Mouse (Mus musculus) stomach, embryonic 15.5 days (tissue): Measurements from ENCODE around the gene Ehd1. TPM values are rescaled to one million over a fixed set of nuclear protein-coding genes. Genes with fewer than 3 reads are reported as not detected.
A peak's percentile ranks its signal among the peaks of the same experiment; 100 is the strongest.

ENCODE experiments used
- ATAC-seq: fragments of 200-750 bp; cut with Nextera tagmentation; 2 replicates; pipeline ENCODE4 v1.8.0; 2017; ENCODE audit warnings: low read depth, moderate number of reproducible peaks, moderate TSS enrichment; ENCODE audit not compliant: insufficient read depth, low FRiP score
- H3K27ac ChIP-seq: fragments of 300-500 bp; sonication (generic); 2 replicates; pipeline ENCODE4 v1.5.1; 2015; ENCODE audit warnings: mild to moderate bottlenecking, inconsistent platforms
- H3K27me3 ChIP-seq: fragments of 300-500 bp; sonication (generic); replicated peaks from 2 replicates; pipeline ENCODE4 v1.6.1; 2015; ENCODE audit warnings: inconsistent platforms
- H3K36me3 ChIP-seq: fragments of 300-500 bp; sonication (generic); 2 replicates; pipeline ENCODE4 v1.6.1; 2015; ENCODE audit warnings: inconsistent platforms
- H3K4me1 ChIP-seq: fragments of 300-500 bp; sonication (generic); 2 replicates; pipeline ENCODE4 v1.6.1; 2015; ENCODE audit warnings: inconsistent platforms
- H3K4me2 ChIP-seq: fragments of 300-500 bp; sonication (generic); 2 replicates; pipeline ENCODE4 v1.6.1; 2015; ENCODE audit warnings: mild to moderate bottlenecking, inconsistent platforms
- H3K4me3 ChIP-seq: fragments of 300-500 bp; sonication (generic); replicated peaks from 2 replicates; pipeline ENCODE4 v1.5.1; 2015; ENCODE audit warnings: inconsistent platforms
- H3K9ac ChIP-seq: fragments of 300-500 bp; sonication (generic); 2 replicates; pipeline ENCODE4 v1.6.1; 2015; ENCODE audit warnings: inconsistent platforms
- H3K9me3 ChIP-seq: fragments of 300-500 bp; sonication (generic); 2 replicates; pipeline ENCODE4 v1.6.1; 2016; ENCODE audit warnings: inconsistent platforms
- WGBS: fragments of 180-500 bp; shearing (Covaris S2); methylation state at CpG from one replicate; pipeline ENCODE4 v1.1.7; 2015; 5-methylcytosine and 5-hydroxymethylcytosine counted together
- polyA plus RNA-seq: library from polyadenylated mRNA; unstranded; fragments of >200 nt; fragmentation: Nextera tagmentation; extraction: Ambion mirVana; gene quantifications from 2 replicates; pipeline ENCODE4 v1.2.1, GENCODE M21; 2015

The Ehd1 gene
- polyA plus RNA-seq, 1 experiment from 2014 or later = 73.4 TPM

DNA sequence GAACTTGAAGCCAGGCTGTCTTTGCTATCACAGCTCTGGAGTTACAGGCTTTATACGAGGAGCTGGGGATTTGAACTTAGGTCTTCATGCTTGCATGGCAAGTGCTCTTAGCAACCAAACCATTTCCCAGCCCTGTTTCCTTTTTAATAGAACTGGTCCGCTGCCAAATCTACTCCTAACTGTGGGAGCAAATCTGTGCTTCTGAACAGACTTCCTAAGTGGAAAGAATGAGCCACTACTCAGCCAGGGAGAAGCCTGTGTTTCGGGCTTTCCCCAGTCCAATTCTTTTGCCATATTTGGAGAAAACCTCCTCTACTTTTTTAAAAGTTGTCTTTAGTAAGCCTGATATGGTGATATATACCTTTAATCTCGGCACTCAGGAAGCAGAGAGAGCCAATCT is 3.8 kb upstream of the Ehd1 start:
- Histone ChIP-seq H3K9me3 (no peaks in the 10 kb centered on the region), H3K4me1 (peaks cover 12% of the 10 kb centered on the region), H3K27ac (0 out of 2 replicates have a peak overlapping the region, but pooled peaks have one; percentile 3), H3K4me3 (no peak overlapping the region), H3K27me3 (no peaks in the 10 kb centered on the region), H3K9ac (no peak overlapping the region), H3K4me2 (no peak overlapping the region), H3K36me3 (no peaks in the 10 kb centered on the region)
- 73% methylated on average over 4 of the region's 4 CpGs for WGBS
- ATAC-seq = no peak

- no peak for ATAC-seq
- Histone ChIP-seq H3K9me3 (no peaks in the 10 kb centered on the region), H3K4me3 (no peak overlapping the region), H3K9ac (no peak overlapping the region), H3K27me3 (no peaks in the 10 kb centered on the region), H3K4me1 (peaks cover 21% of the 10 kb centered on the region), H3K4me2 (no peak overlapping the region), H3K36me3 (no peaks in the 10 kb centered on the region), H3K27ac (no peak overlapping the region)
- WGBS = 74% methylated on average over 4 of the region's 4 CpGs
Observed at GRCm38 (mm10) chr19:6273592-6273991, 2.9 kb upstream of the Ehd1 start.

DNA sequence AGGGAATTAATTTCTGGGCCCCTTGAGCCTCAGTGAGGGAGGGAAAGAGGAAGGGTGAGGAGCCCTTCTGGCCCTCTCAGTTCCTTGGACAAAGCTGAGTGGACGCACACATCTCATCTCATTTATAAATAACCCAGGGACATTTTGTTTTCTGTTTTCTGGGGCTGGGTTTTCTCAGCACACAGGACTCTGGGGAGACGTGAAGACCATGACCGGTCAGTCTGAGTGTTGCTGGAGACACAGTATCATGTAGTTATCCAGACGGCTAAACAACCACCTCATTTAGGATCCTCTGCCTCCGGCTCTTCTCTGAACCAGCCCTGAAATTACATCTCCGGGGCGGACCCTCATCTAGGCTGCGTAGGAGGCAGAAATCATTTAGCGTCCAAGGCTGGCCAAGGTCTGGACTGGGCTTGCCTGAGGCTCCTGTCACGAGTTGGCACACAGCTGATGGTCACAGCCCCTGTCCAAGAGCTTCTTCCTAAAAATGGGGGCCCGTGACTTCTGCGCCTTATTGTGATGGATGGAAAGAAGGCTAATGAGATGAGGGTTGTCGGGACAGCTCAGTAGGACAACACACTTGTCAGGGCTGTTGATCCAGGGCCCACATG is 2.4 kb upstream of the Ehd1 start:
- no peak overlapping the region for H3K4me3 ChIP-seq

DNA sequence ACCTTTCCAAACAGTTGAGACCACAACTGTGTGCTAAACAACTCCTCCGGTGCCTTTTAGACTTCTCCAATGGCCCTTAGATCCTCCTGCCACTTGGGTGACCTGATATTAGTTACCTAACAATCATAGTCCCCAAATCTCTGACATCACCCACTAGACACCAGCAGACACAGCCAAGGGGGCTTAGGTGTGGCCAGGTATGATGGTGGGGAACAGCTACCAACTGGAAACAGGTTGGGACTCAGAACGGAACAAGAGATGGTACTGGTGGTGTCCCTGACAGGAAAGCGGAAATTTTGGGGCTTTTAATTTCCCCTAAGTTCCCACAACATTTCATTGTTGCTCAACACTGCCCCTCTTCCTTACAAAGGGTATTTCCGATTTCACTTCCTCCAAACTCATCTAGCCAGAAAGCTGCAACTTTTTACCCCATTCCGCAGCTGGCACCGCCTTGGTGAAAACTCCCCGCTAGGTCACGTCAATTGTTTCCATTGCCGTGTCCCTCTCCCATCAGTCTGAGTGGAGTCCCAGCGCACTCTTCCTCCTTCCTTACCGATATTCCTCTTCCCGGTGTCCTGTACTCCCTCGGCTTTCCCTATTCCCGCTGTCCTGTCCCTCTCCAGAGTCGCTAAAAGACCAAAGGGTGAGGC is 660 bp upstream of the Ehd1 start:
- Histone ChIP-seq H3K36me3 (peaks cover under 1% of the 10 kb centered on the region; the same call in 1 of the 2 replicates), H3K4me2 (peak overlapping the region; percentile 95), H3K9me3 (no peaks in the 10 kb centered on the region), H3K27me3 (no peaks in the 10 kb centered on the region), H3K9ac (peak overlapping the region; percentile 49; the same call in 1 of the 2 replicates), H3K4me1 (peaks cover 40% of the 10 kb centered on the region), H3K4me3 (peak overlapping the region; percentile 87), H3K27ac (peak overlapping the region; percentile 88)
- 0 out of 2 replicates have a peak, but pooled peaks have one; percentile 4 for ATAC-seq
- WGBS = 7% methylated on average over 15 of the region's 15 CpGs

More for the DNA sequence above, 2.4 kb upstream of the Ehd1 start:
- H3K9ac ChIP-seq = no peak overlapping the region
- H3K36me3 ChIP-seq = no peaks in the 10 kb centered on the region
- no peaks in the 10 kb centered on the region for H3K9me3 ChIP-seq
- no peak overlapping the region for H3K27ac ChIP-seq
- no peak overlapping the region for H3K4me2 ChIP-seq
- WGBS = 84% methylated on average over 13 of the region's 13 CpGs
- peaks cover 26% of the 10 kb centered on the region for H3K4me1 ChIP-seq
- no peak for ATAC-seq
- no peaks in the 10 kb centered on the region for H3K27me3 ChIP-seq

DNA sequence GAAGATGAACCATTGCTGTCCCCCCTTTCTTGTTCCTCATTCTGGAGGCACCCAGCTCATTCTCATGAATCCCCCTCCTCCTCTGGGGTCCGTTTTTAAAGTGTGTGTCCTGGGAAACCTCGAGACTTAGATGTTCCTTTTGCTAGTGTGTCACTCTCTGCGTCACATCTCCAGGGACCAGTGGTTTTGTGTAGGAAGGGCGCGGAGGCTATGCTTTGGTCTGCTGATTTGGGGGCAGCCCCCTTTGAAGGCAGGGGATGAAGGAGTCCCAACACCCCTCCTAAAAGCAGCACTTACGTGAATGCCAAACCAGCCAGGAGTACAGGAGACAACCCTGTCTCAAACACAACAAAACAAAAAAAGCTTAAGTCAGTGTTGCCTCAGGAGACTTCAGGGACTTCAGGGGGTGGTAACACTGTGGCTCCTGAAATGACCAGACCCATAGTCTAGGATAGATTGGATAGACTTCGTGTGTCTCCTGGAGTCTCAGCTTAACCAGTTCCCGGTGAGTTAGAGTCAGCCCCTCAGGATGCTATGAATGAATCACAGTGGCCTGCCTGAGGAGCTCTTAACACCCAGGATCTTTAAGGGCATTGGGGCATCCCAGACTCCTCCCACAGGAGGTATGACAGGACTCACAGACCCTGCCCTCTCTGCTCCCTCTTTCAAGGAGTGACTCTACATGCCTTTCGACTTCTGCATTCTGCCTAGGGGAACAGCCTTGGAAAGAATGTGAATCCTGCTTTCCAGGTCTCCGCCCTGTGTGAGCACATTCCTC is 1.3 kb downstream of the Ehd1 start:
- H3K4me1 ChIP-seq = peaks cover 37% of the 10 kb centered on the region
- ATAC-seq = peak; percentile 34

DNA sequence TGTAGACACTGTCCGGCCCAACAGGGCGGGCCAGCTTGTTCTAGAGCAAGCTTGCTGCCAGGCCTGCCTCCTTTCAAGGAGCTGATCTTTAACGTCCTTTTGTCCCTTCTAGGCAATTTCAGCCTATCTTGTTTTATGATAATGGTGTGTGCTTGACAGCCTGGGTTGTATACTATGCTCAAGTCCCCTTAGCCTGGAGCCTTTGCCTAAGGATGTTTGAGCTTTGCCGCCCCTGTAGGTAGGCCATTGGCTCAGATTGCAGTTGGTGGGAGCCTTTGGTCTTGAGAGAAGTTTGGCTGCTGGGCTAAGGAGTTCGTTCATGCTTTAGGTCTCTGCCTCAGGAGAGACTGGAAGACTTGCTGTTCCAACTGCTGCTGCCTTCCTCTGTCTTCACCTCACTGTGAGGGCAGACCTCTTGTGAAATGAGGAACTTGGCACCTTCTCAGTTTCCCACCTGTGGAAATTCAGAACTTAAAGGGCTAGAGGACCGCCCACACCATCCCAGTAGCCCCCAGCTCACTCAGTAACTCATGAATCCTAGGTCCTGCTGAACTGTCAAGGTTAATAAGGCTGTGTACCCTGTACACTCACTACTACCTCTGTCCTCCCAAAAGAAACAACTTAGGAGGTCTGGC is 2.0 kb downstream of the Ehd1 start:
- no peaks in the 10 kb centered on the region for H3K9me3 ChIP-seq
- ATAC-seq = no peak
- H3K4me3 ChIP-seq = peak overlapping the region; percentile 87
- H3K27ac ChIP-seq = peak overlapping the region; percentile 84
- 27% methylated on average over 6 of the region's 6 CpGs for WGBS
- H3K4me1 ChIP-seq = peaks cover 37% of the 10 kb centered on the region
- peaks cover 17% of the 10 kb centered on the region for H3K36me3 ChIP-seq
- no peaks in the 10 kb centered on the region for H3K27me3 ChIP-seq
- H3K9ac ChIP-seq = peak overlapping the region; percentile 70; the same call in 1 of the 2 replicates
- H3K4me2 ChIP-seq = peak overlapping the region; percentile 95

More for the DNA sequence above, 1.3 kb downstream of the Ehd1 start:
- Histone ChIP-seq H3K36me3 (peaks cover 14% of the 10 kb centered on the region), H3K4me2 (peak overlapping the region; percentile 95), H3K4me3 (peak overlapping the region; percentile 87), H3K27me3 (no peaks in the 10 kb centered on the region), H3K27ac (peak overlapping the region; percentile 84), H3K9me3 (no peaks in the 10 kb centered on the region), H3K9ac (peak overlapping the region; percentile 70)
- 4% methylated on average over 10 of the region's 10 CpGs for whole genome bisulfite sequencing

DNA sequence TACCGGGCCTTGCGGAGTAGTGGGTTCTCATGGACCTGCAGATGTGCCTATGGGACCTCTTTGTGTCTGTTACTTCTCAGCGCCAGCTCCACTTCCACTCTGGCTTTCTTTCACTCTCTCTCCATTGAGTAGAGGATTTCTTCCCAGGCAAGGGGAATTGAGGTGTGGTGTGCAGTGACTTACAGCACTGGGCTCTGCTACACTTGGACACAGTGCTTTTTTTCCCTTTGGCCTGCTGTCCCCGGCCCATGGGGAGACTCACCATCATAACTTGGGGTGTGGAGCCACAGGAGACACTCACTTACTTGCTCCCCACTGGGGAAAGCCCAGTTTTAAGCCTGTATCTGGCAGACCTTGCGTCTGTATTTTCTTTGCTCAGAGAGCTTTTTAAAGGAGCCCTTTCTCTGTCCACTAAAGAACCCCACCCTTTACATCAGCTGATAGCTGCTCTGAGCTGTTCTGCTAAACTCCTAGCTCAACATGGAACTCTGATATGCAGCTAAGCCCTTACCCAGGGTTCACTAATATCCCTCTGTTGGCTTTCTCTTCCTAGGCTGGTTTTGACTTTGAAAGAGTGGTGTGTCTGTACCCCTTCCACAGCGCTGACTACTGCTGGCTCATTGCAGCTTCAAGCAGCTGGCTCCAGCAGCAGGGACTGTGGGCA is 3.1 kb downstream of the Ehd1 start:
- no peaks in the 10 kb centered on the region for H3K9me3 ChIP-seq
- H3K4me1 ChIP-seq = peaks cover 37% of the 10 kb centered on the region
- H3K27ac ChIP-seq = peak overlapping the region; percentile 44
- H3K9ac ChIP-seq = no peak overlapping the region
- H3K36me3 ChIP-seq = peaks cover 20% of the 10 kb centered on the region
- peak overlapping the region; percentile 87; the same call in 1 of the 2 replicates for H3K4me3 ChIP-seq
- no peaks in the 10 kb centered on the region for H3K27me3 ChIP-seq
- no peak for ATAC-seq
- 82% methylated on average over 6 of the region's 6 CpGs for WGBS
- peak overlapping the region; percentile 95 for H3K4me2 ChIP-seq

DNA sequence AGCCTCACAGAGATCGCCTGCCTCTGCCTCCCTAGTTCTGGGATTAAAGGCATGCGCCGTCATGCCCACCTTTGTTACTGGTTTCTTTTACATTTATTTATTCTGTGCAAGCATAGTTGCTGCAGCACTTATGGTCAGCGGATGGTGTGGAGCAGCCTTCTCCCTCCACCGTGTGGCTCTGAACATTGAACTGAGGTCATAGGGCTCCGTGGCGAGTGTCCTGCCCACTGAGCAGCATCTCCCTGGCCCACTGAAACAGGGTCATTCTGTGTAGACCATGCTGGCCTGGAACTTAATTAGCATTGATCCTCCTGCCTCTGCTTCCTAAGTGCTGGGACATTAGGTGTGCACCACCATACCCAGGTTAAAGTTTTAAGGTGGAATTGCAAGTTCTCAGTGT is 4.0 kb downstream of the Ehd1 start:
- H3K4me3 ChIP-seq = no peak overlapping the region
- no peak overlapping the region for H3K9ac ChIP-seq
- peaks cover 41% of the 10 kb centered on the region for H3K4me1 ChIP-seq
- 86% methylated on average over 7 of the region's 7 CpGs for WGBS
- no peaks in the 10 kb centered on the region for H3K9me3 ChIP-seq
- no peak overlapping the region for H3K27ac ChIP-seq
- peaks cover 20% of the 10 kb centered on the region for H3K36me3 ChIP-seq
- no peak for ATAC-seq
- H3K27me3 ChIP-seq = no peaks in the 10 kb centered on the region
- no peak overlapping the region for H3K4me2 ChIP-seq

DNA sequence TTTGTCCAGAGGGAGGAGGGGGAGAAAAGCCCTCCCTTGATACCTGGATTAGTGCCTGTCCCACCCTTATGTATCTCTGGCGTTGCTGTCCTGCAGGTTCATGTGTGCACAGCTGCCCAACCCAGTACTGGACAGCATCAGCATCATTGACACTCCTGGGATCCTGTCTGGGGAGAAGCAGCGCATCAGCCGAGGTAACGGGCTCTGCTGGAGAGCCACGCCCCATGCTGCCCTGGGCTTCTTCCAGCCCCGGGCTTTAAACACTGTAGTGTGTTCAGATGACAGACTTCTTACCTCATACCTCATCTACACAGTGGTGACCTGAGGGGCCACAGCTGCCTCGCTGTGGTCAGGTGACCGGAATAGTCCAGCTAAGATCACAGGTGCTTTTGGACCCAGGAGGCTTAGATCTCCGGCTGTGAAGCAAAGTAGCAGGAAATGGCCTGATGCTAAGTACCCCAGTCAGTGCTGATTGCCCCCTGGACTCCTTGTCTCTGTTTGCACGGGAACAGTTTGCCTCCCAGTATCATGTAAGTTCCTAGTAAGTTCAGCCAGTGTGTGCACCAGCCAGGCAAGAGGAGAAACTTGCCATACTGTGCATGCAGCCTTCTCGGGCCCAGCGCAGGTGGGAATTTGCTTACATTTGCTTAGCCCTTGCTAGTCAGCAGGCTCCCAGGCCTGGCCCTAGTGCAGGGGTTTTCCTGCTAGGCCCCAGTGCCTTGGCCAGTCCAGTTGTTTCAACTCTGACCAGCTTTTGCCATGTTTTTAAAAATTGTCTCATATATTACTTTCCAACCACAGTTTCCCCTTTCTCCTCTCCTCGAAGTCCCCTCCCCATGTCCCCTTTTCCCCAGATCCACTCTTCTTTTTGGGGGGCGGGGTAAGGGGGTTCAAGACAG is 4.8 kb downstream of the Ehd1 start:
- no peak overlapping the region for H3K9ac ChIP-seq
- H3K4me1 ChIP-seq = peaks cover 45% of the 10 kb centered on the region
- H3K27ac ChIP-seq = no peak overlapping the region

DNA sequence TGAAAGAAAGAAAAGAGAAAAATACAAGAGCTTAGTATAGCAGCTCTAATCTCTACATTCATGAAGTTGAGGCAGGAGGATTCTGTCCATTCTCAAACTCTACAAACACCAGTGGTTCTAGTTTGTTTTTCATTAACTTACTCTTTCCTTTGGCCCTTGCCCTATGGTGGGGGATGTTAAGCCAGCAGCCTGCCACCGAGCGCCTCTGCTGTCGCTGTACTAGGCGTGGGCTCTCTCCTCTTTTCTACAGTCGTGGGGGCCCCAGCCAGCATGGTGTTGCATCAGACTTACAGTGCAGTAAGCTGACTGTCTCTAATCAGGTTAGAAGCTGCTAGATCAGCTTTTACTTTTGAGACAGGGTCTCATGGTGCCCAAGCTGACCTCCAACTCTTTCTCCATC is 6.5 kb downstream of the Ehd1 start:
- WGBS = 66% methylated on average over 5 of the region's 5 CpGs
- no peak overlapping the region for H3K4me2 ChIP-seq
- no peak for ATAC-seq
- H3K9ac ChIP-seq = no peak overlapping the region
- H3K4me1 ChIP-seq = peaks cover 50% of the 10 kb centered on the region
- H3K9me3 ChIP-seq = no peaks in the 10 kb centered on the region
- H3K36me3 ChIP-seq = peaks cover 20% of the 10 kb centered on the region
- no peak overlapping the region for H3K4me3 ChIP-seq
- no peak overlapping the region for H3K27ac ChIP-seq
- H3K27me3 ChIP-seq = no peaks in the 10 kb centered on the region

More for the DNA sequence above, 4.8 kb downstream of the Ehd1 start:
- H3K4me3 ChIP-seq = no peak overlapping the region
- H3K4me2 ChIP-seq = no peak overlapping the region
- H3K36me3 ChIP-seq = peaks cover 20% of the 10 kb centered on the region
- no peaks in the 10 kb centered on the region for H3K27me3 ChIP-seq
- no peak for ATAC-seq
- WGBS = 79% methylated on average over 14 of the region's 14 CpGs
- no peaks in the 10 kb centered on the region for H3K9me3 ChIP-seq
